Mouse (Mus musculus) brain, adult 2 months (tissue): Measurements from ENCODE around the gene Foxo4.
A peak's percentile ranks its signal among the peaks of the same experiment; 100 is the strongest.

ENCODE experiments used
- DNase-seq: peaks from one replicate; pipeline ENCODE4 v3.0.0; 2011; ENCODE audit warnings: low read depth, low spot score

Gene Foxo4

GRCm38 (mm10) chrX:101290111-101290510, 35.8 kb downstream of the Foxo4 start:
- no peak for DNase-seq

- peak; percentile 59 for DNase-seq
These were observed 44.7 kb downstream of the Foxo4 start, which contains the start of gene Nlgn3 for GRCm38 (mm10) chrX:101299055-101299454. Gene Nlgn3, plus strand, starts transcription at chrX:101299168.

GRCm38 (mm10) chrX:101299473-101300426, 45.4 kb downstream of the Foxo4 start:
- peak; percentile 67 for DNase-seq

GRCm38 (mm10) chrX:101300427-101301030, 46.2 kb downstream of the Foxo4 start:
- DNase-seq = peak; percentile 70

GRCm38 (mm10) chrX:101301654-101302053, 47.3 kb downstream of the Foxo4 start:
- DNase-seq = peak; percentile 57

- DNase-seq = peak; percentile 71
These were observed 50.3 kb downstream of the Foxo4 start for GRCm38 (mm10) chrX:101304646-101305045.

DNA sequence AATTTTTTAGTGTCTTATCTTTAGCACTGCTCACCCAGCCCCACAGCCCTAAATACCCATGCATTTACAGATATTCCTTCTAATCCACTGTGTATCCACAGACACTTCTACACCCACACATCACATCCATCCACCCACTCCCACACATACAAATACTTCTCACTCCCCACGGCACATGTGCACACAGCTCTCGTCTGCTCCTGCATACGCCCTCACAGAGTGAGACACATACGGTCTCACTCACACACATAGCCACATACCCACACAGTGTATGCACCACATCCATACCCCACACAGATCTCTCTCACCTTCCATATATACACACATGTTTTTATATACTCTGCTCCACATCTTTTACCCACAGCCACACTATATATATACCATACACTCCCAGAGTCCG, 55.0 kb downstream of the Foxo4 start:
- peak; percentile 55 for DNase-seq
